ENCODE assay signal across 31 mouse cellular contexts in the genomic region with DNA sequence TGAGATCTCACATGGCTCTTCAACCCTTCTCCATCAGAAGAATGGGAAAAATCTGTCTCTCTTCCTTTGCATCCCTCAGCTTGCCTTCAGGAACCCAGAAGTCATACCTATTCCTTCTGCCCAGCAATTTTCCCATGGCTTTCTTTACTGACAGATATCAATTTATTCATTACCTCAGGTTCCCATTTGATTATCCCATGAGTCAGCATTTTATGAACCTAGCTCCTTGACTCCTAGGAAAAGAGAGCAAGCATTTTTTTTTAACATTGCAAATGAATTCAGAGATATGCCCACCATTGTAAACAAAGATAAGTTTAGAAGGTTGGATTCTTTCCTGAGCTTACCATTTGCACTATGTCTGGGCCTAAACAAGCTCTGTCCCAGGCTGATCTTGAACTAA.
"Had no signal": no experiment of that assay in that cellular context is flagged by ENCODE, and none has a peak within 500 bp of the region (broad histone marks: within the 10 kb centered on the region; RNA-seq: fewer than 3 reads in every experiment).

No protein-coding gene starts in this region.

- H3K4me1 ChIP-seq: heart, embryonic 10.5 days; heart, embryonic 12.5 days; heart, embryonic 13.5 days; heart, embryonic 15.5 days; hindbrain, embryonic 10.5 days; hindbrain, embryonic 12.5 days; hindbrain, embryonic 13.5 days; hindbrain, embryonic 15.5 days; intestine, embryonic 15.5 days; kidney, embryonic 15.5 days had no signal

- H3K4me3 ChIP-seq: heart, embryonic 10.5 days; heart, embryonic 12.5 days; heart, embryonic 13.5 days; heart, embryonic 15.5 days; hindbrain, embryonic 10.5 days; hindbrain, embryonic 12.5 days; hindbrain, embryonic 13.5 days; hindbrain, embryonic 15.5 days; intestine, embryonic 15.5 days; kidney, embryonic 15.5 days; layer of hippocampus, adult 2 months; left cerebral cortex, adult 2 months had no signal

- H3K27ac ChIP-seq: heart, embryonic 10.5 days; heart, embryonic 13.5 days; heart, embryonic 15.5 days; hindbrain, embryonic 10.5 days; hindbrain, embryonic 12.5 days; hindbrain, embryonic 13.5 days; hindbrain, embryonic 14.5 days; hindbrain, embryonic 15.5 days; hindbrain, postnatal 0 days; intestine, embryonic 15.5 days; kidney, embryonic 15.5 days; kidney, postnatal 0 days; layer of hippocampus, adult 2 months; left cerebral cortex, adult 2 months had no signal

- H3K36me3 ChIP-seq: heart, embryonic 10.5 days; heart, embryonic 12.5 days; heart, embryonic 13.5 days; heart, embryonic 15.5 days; hindbrain, embryonic 10.5 days; hindbrain, embryonic 12.5 days; hindbrain, embryonic 13.5 days; hindbrain, embryonic 15.5 days; intestine, embryonic 15.5 days; kidney, embryonic 15.5 days had no signal

- H3K9me3 ChIP-seq: heart, embryonic 10.5 days; heart, embryonic 12.5 days; heart, embryonic 13.5 days; heart, embryonic 15.5 days; hindbrain, embryonic 10.5 days; hindbrain, embryonic 12.5 days; hindbrain, embryonic 13.5 days; hindbrain, embryonic 15.5 days; intestine, embryonic 15.5 days; kidney, embryonic 15.5 days had no signal

- H3K4me2 ChIP-seq: heart, embryonic 11.5 days; heart, embryonic 12.5 days; heart, embryonic 13.5 days; heart, embryonic 15.5 days; hindbrain, embryonic 12.5 days; hindbrain, embryonic 13.5 days; hindbrain, embryonic 14.5 days; hindbrain, embryonic 15.5 days; intestine, embryonic 15.5 days; kidney, embryonic 15.5 days had no signal

- DNase-seq: heart, postnatal 10 days; heart, postnatal 14 days; heart, postnatal 36 days; heart, postnatal 4 days; kidney, adult 11 months; kidney, adult 18-20 months; kidney, adult 2 months; kidney, adult 8-10 months; kidney, adult 9 months; kidney, postnatal 14 days; kidney, postnatal 25 days; kidney, postnatal 36 days; kidney, postnatal 4 days; layer of hippocampus, adult 9-11 months; layer of hippocampus, postnatal 36 days had no signal

- H3K27me3 ChIP-seq: heart, embryonic 12.5 days; heart, embryonic 13.5 days; heart, embryonic 15.5 days; hindbrain, embryonic 12.5 days; hindbrain, embryonic 13.5 days; hindbrain, embryonic 15.5 days; intestine, embryonic 15.5 days; kidney, embryonic 15.5 days had no signal

- H3K9ac ChIP-seq: heart, embryonic 12.5 days; heart, embryonic 13.5 days; heart, embryonic 15.5 days; hindbrain, embryonic 12.5 days; hindbrain, embryonic 13.5 days; hindbrain, embryonic 14.5 days; hindbrain, embryonic 15.5 days; intestine, embryonic 15.5 days; kidney, embryonic 15.5 days had no signal
